Comparison of ENCODE assay signal across 27 mouse cellular contexts in genomic region chr14:79780889-79781288, GRCm38 (mm10). TPM values are rescaled to one million over a fixed set of nuclear protein-coding genes. Genes with fewer than 3 reads are reported as not detected.
DNase-seq lines count a peak whose midpoint lies in the region; ATAC-seq and TF ChIP-seq lines count a peak whose summit lies in the region.
"Had no signal": no experiment of that assay in that cellular context is flagged by ENCODE, and none has a peak within 500 bp of the region (broad histone marks: within the 10 kb centered on the region; RNA-seq: fewer than 3 reads in every experiment).

No protein-coding gene starts in this region.

- no peak for TF ChIP-seq CTCF in midbrain, postnatal 0 days (IDR thresholded peaks at IDR 0.05)

- peak; percentile 22 for DNase-seq in embryo, embryonic 10.5 days (ENCODE audit: low spot score)
- DNase-seq in embryo, embryonic 10 days (ENCODE audit: low spot score), result no peak
- peak; percentile 23 for DNase-seq in hindbrain, embryonic 10.5 days (ENCODE audit: low spot score)
- DNase-seq in midbrain, embryonic 10.5 days (ENCODE audit: low spot score), result peak; percentile 25
- DNase-seq in midbrain, postnatal 0 days (ENCODE audit: low spot score), result no peak
- DNase-seq: adrenal gland, adult 8-10 months; adrenal gland, postnatal 25 days; cerebellum, adult 11-12 months; cerebellum, adult 8-10 months; cerebellum, postnatal 10 days; cerebellum, postnatal 36 days; gastrocnemius, postnatal 10 days; gastrocnemius, postnatal 36 days; heart, postnatal 36 days had no signal

- 42% methylated on average over 1 of the region's 1 CpGs for WGBS in hindbrain, embryonic 10.5 days
- 62% methylated on average over 1 of the region's 1 CpGs for WGBS in hindbrain, embryonic 16.5 days
- WGBS in midbrain, embryonic 10.5 days, result 58% methylated on average over 1 of the region's 1 CpGs
- WGBS in midbrain, embryonic 15.5 days, result 67% methylated on average over 1 of the region's 1 CpGs
- 57% methylated on average over 1 of the region's 1 CpGs for WGBS in midbrain, embryonic 13.5 days
- 79% methylated on average over 1 of the region's 1 CpGs for WGBS in midbrain, postnatal 0 days

- no peak overlapping the region for H3K4me3 ChIP-seq in hindbrain, embryonic 10.5 days
- H3K4me3 ChIP-seq in hindbrain, embryonic 16.5 days (ENCODE audit: low read length), result no peak overlapping the region
- H3K4me3 ChIP-seq in midbrain, embryonic 10.5 days, result no peak overlapping the region
- H3K4me3 ChIP-seq in midbrain, embryonic 15.5 days, result no peak overlapping the region
- H3K4me3 ChIP-seq in midbrain, embryonic 13.5 days (replicated peaks), result no peak overlapping the region
- no peak overlapping the region for H3K4me3 ChIP-seq in midbrain, postnatal 0 days (ENCODE audit: low read depth, low read length)
- H3K4me3 ChIP-seq: forebrain, embryonic 10.5 days; forebrain, embryonic 13.5 days; hindbrain, embryonic 13.5 days had no signal

- no peak for ATAC-seq in hindbrain, embryonic 16.5 days
- ATAC-seq in midbrain, embryonic 15.5 days (replicated peaks), result no peak
- 0 out of 2 replicates have a peak, but pooled peaks have one; percentile 55 for ATAC-seq in midbrain, embryonic 13.5 days
- no peak for ATAC-seq in midbrain, postnatal 0 days (ENCODE audit: low FRiP score)
- ATAC-seq: activated CD4-positive, CD25-positive, alpha-beta regulatory T cell, adult 4 months; forebrain, embryonic 13.5 days; forebrain, embryonic 16.5 days; hindbrain, postnatal 0 days; inflammation-experienced regulatory T-cells, adult 6 months had no signal

- peak overlapping the region; percentile 73 for H3K27ac ChIP-seq in hindbrain, embryonic 10.5 days
- H3K27ac ChIP-seq in hindbrain, embryonic 16.5 days (ENCODE audit: low read depth, low read length), result no peak overlapping the region
- peak overlapping the region; percentile 63 for H3K27ac ChIP-seq in midbrain, embryonic 10.5 days (replicated peaks)
- no peak overlapping the region for H3K27ac ChIP-seq in midbrain, embryonic 15.5 days
- no peak overlapping the region for H3K27ac ChIP-seq in midbrain, embryonic 13.5 days
- H3K27ac ChIP-seq in midbrain, postnatal 0 days (ENCODE audit: low read depth, low read length), result no peak overlapping the region
- H3K27ac ChIP-seq: forebrain, embryonic 10.5 days; forebrain, embryonic 13.5 days; hindbrain, embryonic 13.5 days; hindbrain, postnatal 0 days had no signal

- peaks cover 1% of the 10 kb centered on the region; the same call in 1 of the 2 replicates for H3K27me3 ChIP-seq in hindbrain, embryonic 10.5 days (ENCODE audit: insufficient read depth, poor library complexity, severe bottlenecking)
- no peaks in the 10 kb centered on the region for H3K27me3 ChIP-seq in hindbrain, embryonic 16.5 days (replicated peaks; ENCODE audit: control insufficient read depth, insufficient read depth, low read length)
- peaks cover 39% of the 10 kb centered on the region for H3K27me3 ChIP-seq in midbrain, embryonic 10.5 days (ENCODE audit: low read depth, poor library complexity, severe bottlenecking)
- peaks cover 10% of the 10 kb centered on the region; the same call in 1 of the 2 replicates for H3K27me3 ChIP-seq in midbrain, embryonic 15.5 days (replicated peaks)
- H3K27me3 ChIP-seq in midbrain, embryonic 13.5 days, result peaks cover 79% of the 10 kb centered on the region
- H3K27me3 ChIP-seq in midbrain, postnatal 0 days (ENCODE audit: insufficient read depth, low read length), result no peaks in the 10 kb centered on the region
- H3K27me3 ChIP-seq: forebrain, embryonic 13.5 days had no signal

- no peaks in the 10 kb centered on the region for H3K36me3 ChIP-seq in hindbrain, embryonic 10.5 days
- no peaks in the 10 kb centered on the region for H3K36me3 ChIP-seq in hindbrain, embryonic 16.5 days (ENCODE audit: control insufficient read depth, insufficient read depth, low read length)
- no peaks in the 10 kb centered on the region for H3K36me3 ChIP-seq in midbrain, embryonic 10.5 days
- no peaks in the 10 kb centered on the region for H3K36me3 ChIP-seq in midbrain, embryonic 15.5 days (replicated peaks)
- H3K36me3 ChIP-seq in midbrain, embryonic 13.5 days, result no peaks in the 10 kb centered on the region
- H3K36me3 ChIP-seq in midbrain, postnatal 0 days (ENCODE audit: insufficient read depth, low read length), result no peaks in the 10 kb centered on the region
- H3K36me3 ChIP-seq: forebrain, embryonic 10.5 days; hindbrain, embryonic 13.5 days had no signal

- H3K4me1 ChIP-seq in hindbrain, embryonic 10.5 days (replicated peaks), result peaks cover 44% of the 10 kb centered on the region
- no peaks in the 10 kb centered on the region for H3K4me1 ChIP-seq in hindbrain, embryonic 16.5 days (ENCODE audit: control insufficient read depth, insufficient read depth, low read depth, low read length)
- peaks cover 45% of the 10 kb centered on the region for H3K4me1 ChIP-seq in midbrain, embryonic 10.5 days
- H3K4me1 ChIP-seq in midbrain, embryonic 15.5 days, result no peaks in the 10 kb centered on the region
- peaks cover 7% of the 10 kb centered on the region; the same call in 1 of the 2 replicates for H3K4me1 ChIP-seq in midbrain, embryonic 13.5 days (replicated peaks)
- H3K4me1 ChIP-seq in midbrain, postnatal 0 days (ENCODE audit: insufficient read depth, low read length), result no peaks in the 10 kb centered on the region
- H3K4me1 ChIP-seq: forebrain, embryonic 13.5 days; hindbrain, embryonic 13.5 days had no signal

- no peak overlapping the region for H3K9ac ChIP-seq in hindbrain, embryonic 16.5 days (ENCODE audit: low read depth, low read length)
- H3K9ac ChIP-seq in midbrain, embryonic 15.5 days, result no peak overlapping the region
- H3K9ac ChIP-seq in midbrain, embryonic 13.5 days (replicated peaks), result no peak overlapping the region
- no peak overlapping the region for H3K9ac ChIP-seq in midbrain, postnatal 0 days (replicated peaks; ENCODE audit: low read length, poor library complexity, severe bottlenecking)
- H3K9ac ChIP-seq: forebrain, embryonic 13.5 days; hindbrain, embryonic 13.5 days had no signal

- H3K4me2 ChIP-seq in hindbrain, embryonic 16.5 days (ENCODE audit: low read length), result no peak overlapping the region
- no peak overlapping the region for H3K4me2 ChIP-seq in midbrain, embryonic 15.5 days
- H3K4me2 ChIP-seq in midbrain, embryonic 13.5 days (replicated peaks), result no peak overlapping the region
- H3K4me2 ChIP-seq in midbrain, postnatal 0 days (ENCODE audit: low read depth, low read length, poor library complexity, severe bottlenecking), result no peak overlapping the region
- H3K4me2 ChIP-seq: forebrain, embryonic 13.5 days; heart, embryonic 11.5 days; hindbrain, embryonic 13.5 days had no signal

- no peaks in the 10 kb centered on the region for H3K9me3 ChIP-seq in hindbrain, embryonic 10.5 days
- no peaks in the 10 kb centered on the region for H3K9me3 ChIP-seq in hindbrain, embryonic 16.5 days (ENCODE audit: control insufficient read depth, low read length)
- H3K9me3 ChIP-seq in midbrain, embryonic 10.5 days (replicated peaks), result peaks cover 2% of the 10 kb centered on the region; the same call in 1 of the 2 replicates
- H3K9me3 ChIP-seq in midbrain, embryonic 15.5 days, result no peaks in the 10 kb centered on the region
- H3K9me3 ChIP-seq in midbrain, embryonic 13.5 days, result no peaks in the 10 kb centered on the region
- H3K9me3 ChIP-seq in midbrain, postnatal 0 days (ENCODE audit: low read length), result no peaks in the 10 kb centered on the region
- H3K9me3 ChIP-seq: forebrain, embryonic 10.5 days; forebrain, embryonic 13.5 days; hindbrain, embryonic 13.5 days had no signal

RNA-seq across cellular contexts. Expression of gene Pcdh8, which starts 9.8 kb away (rescaled TPM):
- 33.1 and 41.3 TPM in 2 replicates for polyA plus RNA-seq in hindbrain, embryonic 10.5 days (2016; fragmentation: Nextera tagmentation; extraction: Ambion mirVana)
- 35.7 and 42.8 TPM in 2 replicates for polyA plus RNA-seq in hindbrain, embryonic 16.5 days (2015; fragmentation: Nextera tagmentation; extraction: Ambion mirVana)
- 56.0 and 57.5 TPM in 2 replicates for polyA plus RNA-seq in midbrain, embryonic 10.5 days (2016; fragmentation: Nextera tagmentation; extraction: Ambion mirVana)
- 72.8 and 73.2 TPM in 2 replicates for polyA plus RNA-seq in midbrain, embryonic 15.5 days (2015; fragmentation: Nextera tagmentation; extraction: Ambion mirVana)
- polyA plus RNA-seq in midbrain, embryonic 13.5 days (2015; fragmentation: Nextera tagmentation; extraction: Ambion mirVana), result 39.3 and 52.7 TPM in 2 replicates
- total RNA-seq in midbrain, postnatal 0 days (2014; rRNA removed), result 149 and 150 TPM in 2 replicates
- 49.3 and 50.2 TPM in 2 replicates for polyA plus RNA-seq in midbrain, postnatal 0 days (2015; fragmentation: Nextera tagmentation; extraction: Ambion mirVana)
- total RNA-seq: gastrocnemius, adult 18-20 months; gastrocnemius, postnatal 36 days; granulocyte monocyte progenitor cell, adult 5-6 weeks had no signal
- polyA plus RNA-seq: activated CD4-positive, CD25-positive, alpha-beta regulatory T cell, adult 4 months; inflammation-experienced regulatory T-cells, adult 6 months had no signal

Comparison
In these comparisons a context has a peak if more than half of its experiments do, and no peak if none do; other contexts are left out.
1. DNase-seq: peak in embryo, embryonic 10.5 days (single experiment), hindbrain, embryonic 10.5 days (single experiment) and midbrain, embryonic 10.5 days (single experiment); none in embryo, embryonic 10 days (single experiment) and midbrain, postnatal 0 days (single experiment).
2. H3K27ac ChIP-seq: peak in hindbrain, embryonic 10.5 days (single experiment) and midbrain, embryonic 10.5 days (single experiment); none in hindbrain, embryonic 16.5 days (single experiment), midbrain, embryonic 15.5 days (single experiment), midbrain, embryonic 13.5 days (single experiment) and midbrain, postnatal 0 days (single experiment).